Mouse (Mus musculus): ENCODE results near the gene Rnf19b.
A peak's percentile ranks its signal among the peaks of the same experiment; 100 is the strongest.

The Rnf19b gene

DNA sequence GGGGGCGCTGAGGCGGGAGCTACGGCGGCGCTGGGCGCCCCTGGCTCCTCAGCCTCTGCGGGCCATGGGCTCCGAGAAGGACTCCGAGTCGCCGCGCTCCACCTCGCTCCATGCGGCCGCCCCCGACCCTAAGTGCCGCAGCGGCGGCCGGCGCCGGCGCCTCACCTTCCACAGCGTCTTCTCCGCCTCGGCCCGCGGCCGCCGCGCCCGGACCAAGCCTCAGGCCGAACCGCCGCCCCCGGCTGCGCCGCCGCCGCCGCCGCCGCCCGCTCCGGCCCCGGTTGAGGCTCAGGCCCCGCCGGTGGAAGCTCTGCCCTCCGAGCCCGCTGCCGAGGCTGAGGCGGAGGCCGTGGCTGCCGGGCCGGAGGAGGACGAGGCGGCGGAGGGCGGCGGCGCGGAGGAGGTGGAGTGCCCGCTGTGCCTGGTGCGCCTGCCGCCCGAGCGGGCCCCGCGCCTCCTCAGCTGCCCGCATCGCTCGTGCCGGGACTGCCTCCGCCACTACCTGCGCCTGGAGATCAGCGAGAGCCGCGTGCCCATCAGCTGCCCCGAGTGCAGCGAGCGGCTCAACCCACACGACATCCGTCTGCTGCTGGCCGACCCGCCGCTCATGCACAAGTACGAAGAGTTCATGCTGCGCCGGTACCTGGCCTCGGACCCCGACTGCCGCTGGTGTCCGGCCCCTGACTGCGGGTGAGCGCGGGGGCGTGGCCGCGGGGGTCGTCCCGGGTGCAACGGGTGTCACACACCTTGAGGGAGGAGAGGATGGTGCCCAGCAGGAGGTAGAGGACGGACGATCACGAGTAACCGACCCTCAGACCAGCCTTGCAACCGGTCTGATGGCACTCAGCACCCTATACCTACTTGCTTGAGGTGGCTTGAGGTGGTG lies at the start of gene Rnf19b:
TSS of gene Rnf19b (plus strand) at position 65 of the 886 bp plus-strand sequence.
- DNase-seq (ENCODE audit: low read depth, low spot score) = peak; percentile 50

DNA sequence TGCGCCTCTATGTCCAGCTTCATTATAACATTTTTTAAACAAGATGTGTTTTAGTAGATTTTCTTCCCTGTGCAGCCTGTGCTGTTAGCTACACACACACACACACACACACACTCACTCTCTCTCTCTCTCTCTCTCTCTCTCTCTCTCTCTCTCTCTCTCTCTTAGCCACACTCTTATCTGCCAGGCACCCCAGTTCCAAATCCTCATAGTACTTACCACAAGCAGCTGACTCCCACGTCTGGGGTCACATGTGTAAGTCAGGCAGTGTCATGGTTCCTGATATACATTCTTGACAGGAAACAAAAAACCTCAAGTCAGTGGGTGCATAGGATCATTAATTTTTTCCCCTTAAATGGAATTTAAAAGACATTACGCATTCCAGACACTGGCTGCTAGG lies 49.4 kb upstream of the Rnf19b start:
- no peak for DNase-seq (ENCODE audit: low read depth, low spot score)

GRCm38 (mm10) chr4:129009521-129009920 lies 48.5 kb upstream of the Rnf19b start:
- no peak for DNase-seq (ENCODE audit: low read depth, low spot score)

DNA sequence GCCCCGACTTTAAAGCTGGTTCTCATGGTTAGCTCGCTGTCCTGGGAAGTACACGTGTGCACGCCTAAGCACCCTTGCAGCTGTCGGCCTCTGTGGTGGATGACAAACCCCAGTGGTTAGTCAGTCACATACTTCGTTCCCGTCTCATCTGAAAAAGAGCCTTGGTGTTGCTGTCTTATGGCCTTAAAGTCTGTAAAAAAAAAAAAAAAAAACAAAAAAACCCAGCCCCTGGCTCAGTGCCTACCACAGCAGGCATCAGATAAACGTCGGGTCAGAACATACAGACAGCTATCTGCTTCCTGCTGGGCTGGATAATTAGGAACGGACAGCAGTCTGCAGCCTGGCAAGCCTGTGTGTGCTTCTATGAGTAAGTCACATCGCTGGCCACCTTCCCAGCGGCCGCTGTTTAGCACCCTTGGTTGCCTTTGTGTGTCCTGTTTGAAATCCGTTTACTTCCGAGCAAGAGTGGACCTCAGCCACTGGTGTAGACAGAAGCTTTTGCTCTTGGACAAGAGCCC lies 46.4 kb upstream of the Rnf19b start:
- DNase-seq (ENCODE audit: low read depth, low spot score) = peak; percentile 81

GRCm38 (mm10) chr4:129013151-129013864 lies 44.8 kb upstream of the Rnf19b start:
- DNase-seq (ENCODE audit: low read depth, low spot score) = peak; percentile 30

DNA sequence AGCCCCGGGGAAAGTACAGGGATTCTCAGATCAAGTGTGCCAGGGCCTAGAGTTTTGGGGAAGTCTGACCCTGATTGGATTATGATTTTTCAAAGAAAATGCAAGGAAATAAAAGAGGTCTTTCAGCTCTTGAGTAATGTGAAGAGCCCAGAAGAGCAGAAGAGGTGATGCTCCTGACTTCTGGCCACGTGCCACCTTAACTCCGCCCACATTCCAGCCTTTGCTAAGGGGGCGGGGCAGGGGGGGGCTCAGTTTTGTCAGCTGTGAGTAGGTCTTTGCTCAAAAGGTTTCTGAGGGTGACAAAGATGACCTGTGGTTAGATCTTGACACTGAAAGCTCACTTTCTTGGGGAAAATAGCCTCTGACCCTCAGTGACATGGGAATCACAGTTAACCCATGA lies 41.7 kb upstream of the Rnf19b start:
- no peak for DNase-seq (ENCODE audit: low read depth, low spot score)

GRCm38 (mm10) chr4:129017150-129017549 lies 40.9 kb upstream of the Rnf19b start:
- DNase-seq (ENCODE audit: low read depth, low spot score) = peak; percentile 14

- no peak for DNase-seq (ENCODE audit: low read depth, low spot score)
Observed at GRCm38 (mm10) chr4:129018788-129019435, 39.2 kb upstream of the Rnf19b start.

DNA sequence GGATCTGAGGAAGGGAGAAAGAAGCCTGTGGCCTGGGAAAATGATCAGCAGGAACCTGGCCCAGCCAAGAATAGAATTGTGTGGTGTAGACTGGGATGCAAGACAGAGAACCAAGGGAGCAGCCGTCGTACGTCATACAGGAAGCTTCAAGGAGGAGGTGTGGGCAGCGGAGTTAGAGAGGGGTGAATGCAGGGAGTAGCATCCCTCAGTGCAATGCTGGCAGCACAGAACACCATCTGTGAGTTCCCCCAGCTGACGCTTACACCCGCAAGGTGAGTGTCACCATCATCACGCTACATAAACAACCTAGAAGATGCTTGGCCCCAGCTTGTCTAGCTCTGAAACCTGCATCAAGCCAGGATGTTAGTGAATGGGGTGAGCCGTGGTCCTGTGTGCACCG lies 38.3 kb upstream of the Rnf19b start:
- peak; percentile 83 for DNase-seq (ENCODE audit: low read depth, low spot score)

- peak; percentile 94 for DNase-seq (ENCODE audit: low read depth, low spot score)
Observed at GRCm38 (mm10) chr4:129020454-129020853, 37.6 kb upstream of the Rnf19b start.

DNA sequence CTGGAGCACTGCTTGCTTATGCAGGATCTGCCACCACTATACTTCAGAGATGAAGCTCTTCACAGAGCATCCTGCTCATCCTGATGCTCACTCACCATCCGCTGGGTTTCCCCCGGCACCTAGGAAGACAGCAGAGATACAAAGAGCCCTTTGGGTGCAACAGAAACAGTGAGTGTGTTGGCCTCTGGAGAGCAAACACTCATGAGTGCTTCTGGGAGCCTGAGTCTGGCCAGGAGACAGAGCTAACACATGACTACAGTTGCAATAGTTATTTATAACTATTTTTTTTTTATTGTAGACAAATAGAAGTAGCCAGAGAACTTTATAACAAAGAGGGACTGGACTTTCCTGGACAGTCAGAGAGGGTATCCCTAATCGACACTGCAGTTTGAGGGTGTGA lies 36.6 kb upstream of the Rnf19b start:
- DNase-seq (ENCODE audit: low read depth, low spot score) = peak; percentile 31

GRCm38 (mm10) chr4:129021886-129022285 lies 36.2 kb upstream of the Rnf19b start:
- DNase-seq (ENCODE audit: low read depth, low spot score) = no peak

- no peak for DNase-seq (ENCODE audit: low read depth, low spot score)
Observed at GRCm38 (mm10) chr4:129023884-129024283, 34.2 kb upstream of the Rnf19b start.

- DNase-seq (ENCODE audit: low read depth, low spot score) = peak; percentile 67
Observed at GRCm38 (mm10) chr4:129024775-129025174, 33.3 kb upstream of the Rnf19b start.

DNA sequence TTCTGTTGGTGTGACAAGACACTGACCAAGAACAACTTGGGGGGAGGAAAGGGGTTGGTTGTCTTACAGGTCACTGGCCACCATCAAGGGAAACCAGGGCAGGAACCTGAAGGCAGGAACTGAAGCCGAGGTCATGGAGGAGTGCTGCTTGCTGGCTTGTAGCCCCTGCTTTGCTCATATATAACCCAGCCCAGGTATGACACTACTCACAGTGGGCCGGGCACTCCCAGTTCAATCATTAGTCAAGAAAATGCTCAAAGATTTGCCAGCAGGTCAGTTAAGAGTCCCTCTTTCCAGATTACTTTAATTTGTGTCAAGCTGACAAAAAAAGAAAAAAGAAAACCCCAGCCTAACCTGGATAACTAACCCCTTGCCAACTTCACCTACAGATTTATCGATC lies 32.4 kb upstream of the Rnf19b start:
- DNase-seq (ENCODE audit: low read depth, low spot score) = no peak

DNA sequence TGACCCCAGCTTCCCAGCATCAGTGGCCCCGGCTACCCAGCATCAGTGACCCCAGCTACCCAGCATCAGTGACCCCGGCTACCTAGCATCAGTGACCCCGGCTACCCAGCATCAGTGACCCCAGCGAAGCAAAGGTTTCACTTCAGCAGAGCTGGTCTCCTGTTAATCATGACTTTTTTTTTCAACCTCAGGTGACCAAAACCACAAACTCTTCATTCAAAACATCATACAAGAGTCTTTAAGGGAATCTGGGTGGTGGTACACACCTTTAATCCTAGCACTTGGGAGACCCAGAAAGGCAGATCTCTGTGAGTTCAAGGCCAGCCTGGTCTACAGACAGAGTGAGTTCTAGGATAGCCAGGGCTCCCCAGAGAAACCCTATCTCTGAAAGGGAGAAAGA lies 27.3 kb upstream of the Rnf19b start:
- DNase-seq (ENCODE audit: low read depth, low spot score) = no peak

- DNase-seq (ENCODE audit: low read depth, low spot score) = no peak
Observed at GRCm38 (mm10) chr4:129031408-129031965, 26.6 kb upstream of the Rnf19b start.

GRCm38 (mm10) chr4:129032133-129032962 lies 25.7 kb upstream of the Rnf19b start:
- no peak for DNase-seq (ENCODE audit: low read depth, low spot score)

- DNase-seq (ENCODE audit: low read depth, low spot score) = peak; percentile 82
Observed at GRCm38 (mm10) chr4:129032963-129033951, 24.8 kb upstream of the Rnf19b start.

GRCm38 (mm10) chr4:129034224-129034623 lies 23.8 kb upstream of the Rnf19b start:
- no peak for DNase-seq (ENCODE audit: low read depth, low spot score)

Data from brain, adult 2 months (tissue).